Comparison of ENCODE assay signal across 23 mouse cellular contexts in genomic region chr13:102932434-102932833, GRCm38 (mm10).
DNase-seq lines count a peak whose midpoint lies in the region; ATAC-seq and TF ChIP-seq lines count a peak whose summit lies in the region.
"Had no signal": no experiment of that assay in that cellular context is flagged by ENCODE, and none has a peak within 500 bp of the region (broad histone marks: within the 10 kb centered on the region; RNA-seq: fewer than 3 reads in every experiment).

No protein-coding gene starts in this region.

- no peaks in the 10 kb centered on the region for H3K4me1 ChIP-seq in forebrain, embryonic 14.5 days (ENCODE audit: control insufficient read depth, insufficient read depth, low read length)
- no peaks in the 10 kb centered on the region for H3K4me1 ChIP-seq in forebrain, postnatal 0 days (ENCODE audit: insufficient read depth)
- H3K4me1 ChIP-seq: embryonic facial prominence, embryonic 13.5 days; embryonic facial prominence, embryonic 15.5 days; forebrain, embryonic 10.5 days; forebrain, embryonic 12.5 days had no signal

- TF ChIP-seq CTCF in forebrain, postnatal 0 days (IDR thresholded peaks at IDR 0.05; ENCODE audit: low read depth): no peak
- TF ChIP-seq CTCF in layer of hippocampus, adult 2 months (conservative IDR thresholded peaks at IDR 0.05): no peak

- no peaks in the 10 kb centered on the region for H3K27me3 ChIP-seq in forebrain, embryonic 14.5 days (replicated peaks; ENCODE audit: control insufficient read depth, insufficient read depth, low read length)
- no peaks in the 10 kb centered on the region for H3K27me3 ChIP-seq in forebrain, postnatal 0 days (ENCODE audit: insufficient read depth, low read length)
- H3K27me3 ChIP-seq: embryonic facial prominence, embryonic 13.5 days; embryonic facial prominence, embryonic 15.5 days; forebrain, embryonic 12.5 days; forebrain, embryonic 15.5 days; Patski had no signal

- no peak overlapping the region for H3K9ac ChIP-seq in forebrain, embryonic 14.5 days (ENCODE audit: low read length)
- no peak overlapping the region for H3K9ac ChIP-seq in forebrain, postnatal 0 days
- H3K9ac ChIP-seq: embryonic facial prominence, embryonic 13.5 days; embryonic facial prominence, embryonic 15.5 days; forebrain, embryonic 12.5 days; forebrain, embryonic 15.5 days had no signal

- no peaks in the 10 kb centered on the region for H3K36me3 ChIP-seq in forebrain, embryonic 14.5 days (ENCODE audit: control insufficient read depth, insufficient read depth, low read length)
- H3K36me3 ChIP-seq in forebrain, postnatal 0 days (ENCODE audit: insufficient read depth): no peaks in the 10 kb centered on the region
- H3K36me3 ChIP-seq: embryonic facial prominence, embryonic 13.5 days; embryonic facial prominence, embryonic 15.5 days; forebrain, embryonic 10.5 days; forebrain, embryonic 12.5 days; forebrain, embryonic 15.5 days had no signal

- ATAC-seq in forebrain, embryonic 14.5 days: no peak
- ATAC-seq in forebrain, postnatal 0 days: no peak
- peak; percentile 72 for ATAC-seq in megakaryocyte-erythroid progenitor cell, adult 5-6 weeks (replicated peaks; ENCODE audit: low FRiP score, low TSS enrichment, poor library complexity, severe bottlenecking)
- ATAC-seq in CD4-positive, CD25-positive, alpha-beta regulatory T cell, adult 4 months: no peak
- ATAC-seq: activated CD4-positive, CD25-positive, alpha-beta regulatory T cell, adult 4 months; Patski had no signal

- no peaks in the 10 kb centered on the region for H3K9me3 ChIP-seq in forebrain, embryonic 14.5 days (replicated peaks; ENCODE audit: control insufficient read depth, low read length)
- no peaks in the 10 kb centered on the region for H3K9me3 ChIP-seq in forebrain, postnatal 0 days (ENCODE audit: low read length)
- H3K9me3 ChIP-seq: embryonic facial prominence, embryonic 13.5 days; embryonic facial prominence, embryonic 15.5 days; forebrain, embryonic 10.5 days; forebrain, embryonic 12.5 days; forebrain, embryonic 15.5 days had no signal

- peak; percentile 10 for DNase-seq in forebrain, embryonic 14.5 days (ENCODE audit: low spot score)
- no peak for DNase-seq in forebrain, postnatal 0 days
- no peak for DNase-seq in layer of hippocampus, adult 2 months (ENCODE audit: low spot score in 2 of 2)
- no peak for DNase-seq in layer of hippocampus, postnatal 14 days (ENCODE audit: low spot score in 2 of 2)
- DNase-seq: adrenal gland, adult 8-10 months; adrenal gland, postnatal 14 days; adrenal gland, postnatal 36 days; cerebellum, adult 11 months; cerebellum, adult 18-20 months; cerebellum, adult 8-10 months; cerebellum, adult 9-11 months; cerebellum, postnatal 36 days; embryo, embryonic 11 days had no signal

- no peak overlapping the region for H3K27ac ChIP-seq in forebrain, embryonic 14.5 days (ENCODE audit: low read depth, low read length)
- H3K27ac ChIP-seq in forebrain, postnatal 0 days (ENCODE audit: low read depth, low read length): no peak overlapping the region
- peak overlapping the region; percentile 82 for H3K27ac ChIP-seq in layer of hippocampus, adult 2 months
- H3K27ac ChIP-seq: embryonic facial prominence, embryonic 13.5 days; embryonic facial prominence, embryonic 15.5 days; forebrain, embryonic 10.5 days; forebrain, embryonic 12.5 days; forebrain, embryonic 15.5 days had no signal

- H3K4me3 ChIP-seq in forebrain, embryonic 14.5 days (ENCODE audit: low read depth, low read length): no peak overlapping the region
- no peak overlapping the region for H3K4me3 ChIP-seq in forebrain, postnatal 0 days (ENCODE audit: low read depth, low read length)
- no peak overlapping the region for H3K4me3 ChIP-seq in layer of hippocampus, adult 2 months
- H3K4me3 ChIP-seq: embryonic facial prominence, embryonic 13.5 days; embryonic facial prominence, embryonic 15.5 days; erythroblast, embryonic 14.5 days; forebrain, embryonic 10.5 days; forebrain, embryonic 12.5 days; forebrain, embryonic 15.5 days had no signal

- no peak overlapping the region for H3K4me2 ChIP-seq in forebrain, embryonic 14.5 days (ENCODE audit: low read length)
- H3K4me2 ChIP-seq in forebrain, postnatal 0 days (ENCODE audit: low read depth): no peak overlapping the region
- H3K4me2 ChIP-seq: embryonic facial prominence, embryonic 13.5 days; embryonic facial prominence, embryonic 15.5 days; forebrain, embryonic 12.5 days; forebrain, embryonic 15.5 days had no signal

- WGBS in forebrain, embryonic 14.5 days: 81% methylated on average over 9 of the region's 9 CpGs
- WGBS in forebrain, postnatal 0 days: 63% methylated on average over 9 of the region's 9 CpGs
